Mouse (Mus musculus) mouse embryonic stem cell (cell line): ENCODE data around the gene Tra2b.
"Not testable (repeated sequence)": the region's sequence is repeated elsewhere in the genome, so short reads cannot be mapped to it uniquely, and the experiment has no call there.

Experiments
- in situ Hi-C, 2 experiments: fragments of 300-500 bp; cut with MboI; formaldehyde crosslinking; loops; 1 replicate in 1 of 2; 3 replicates in 1 of 2; pipeline ENCODE4 v1.14.3; 2019 to 2020; ENCODE audit warnings: low sequenced_read_pairs in 2 of 2, low pct_unique_long_range_greater_than_20kb in 1 of 2, mixed read lengths in 1 of 2; ENCODE audit not compliant: unreplicated experiment in 1 of 2

Gene Tra2b

DNA sequence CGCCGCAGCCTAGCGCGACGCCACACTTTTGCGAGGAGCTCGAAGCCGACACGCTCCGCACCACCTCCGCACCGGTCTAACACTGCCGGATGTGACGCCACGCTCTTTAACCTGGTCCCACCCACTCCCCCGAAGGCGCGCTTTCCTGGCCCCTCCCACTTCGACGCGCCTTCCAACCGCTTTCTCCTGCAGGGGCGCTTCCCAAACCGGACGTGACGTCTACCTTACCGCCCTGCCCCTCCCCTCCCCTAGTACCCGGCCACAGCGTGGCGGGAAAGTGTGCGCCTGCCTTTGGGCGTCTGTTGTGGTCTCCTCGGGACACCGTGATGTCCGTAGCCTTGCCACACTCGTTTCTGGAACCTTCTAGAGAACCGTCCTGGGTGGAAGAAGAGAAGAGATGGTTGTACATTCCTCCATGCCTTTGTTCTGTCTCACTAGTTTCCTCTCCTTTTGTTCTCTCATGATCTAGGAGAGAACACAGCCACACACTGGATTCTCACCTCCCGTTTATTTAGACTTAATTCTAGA lies at the start of gene Tra2b:
Gene Tra2b, minus strand, starts transcription at position 157 of the 528 bp plus-strand sequence.
- in situ Hi-C loops, result no loop called here

GRCm38 (mm10) chr16:22310649-22311048 lies 44.8 kb upstream of the Tra2b start:
- in situ Hi-C loops, result loop anchor here (5.0 to 10.0 kb wide), 3 partner anchors 247 to 494 kb away; no protein-coding TSS in a partner anchor

- in situ Hi-C loops, result no loop called here
These were observed 36.8 kb upstream of the Tra2b start for GRCm38 (mm10) chr16:22302606-22303005.

GRCm38 (mm10) chr16:22301378-22301777 lies 35.6 kb upstream of the Tra2b start:
- in situ Hi-C loops, result no loop called here

DNA sequence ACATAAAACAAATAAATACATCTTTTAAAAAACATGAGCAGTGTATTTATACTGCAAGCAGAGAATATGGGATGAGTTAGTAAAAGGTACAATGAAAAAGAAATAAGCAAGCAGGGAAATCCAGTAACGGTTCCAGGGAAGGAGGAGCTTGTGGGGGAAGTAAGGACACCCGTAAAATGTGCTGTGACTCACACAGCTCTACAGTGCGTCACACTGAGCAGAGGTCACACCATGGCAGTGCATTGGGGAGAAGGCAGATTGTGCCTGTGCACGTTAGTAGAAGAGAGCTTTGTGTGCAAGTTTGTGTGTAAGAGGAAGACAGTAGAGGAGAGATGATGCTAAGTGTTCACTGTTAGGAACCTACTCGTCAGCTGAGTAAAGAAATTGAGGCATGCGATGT lies 31.1 kb upstream of the Tra2b start:
- in situ Hi-C loops, result no loop called here

- in situ Hi-C loops, result not testable (repeated sequence)
These were observed 29.0 kb upstream of the Tra2b start for GRCm38 (mm10) chr16:22294812-22295211.

DNA sequence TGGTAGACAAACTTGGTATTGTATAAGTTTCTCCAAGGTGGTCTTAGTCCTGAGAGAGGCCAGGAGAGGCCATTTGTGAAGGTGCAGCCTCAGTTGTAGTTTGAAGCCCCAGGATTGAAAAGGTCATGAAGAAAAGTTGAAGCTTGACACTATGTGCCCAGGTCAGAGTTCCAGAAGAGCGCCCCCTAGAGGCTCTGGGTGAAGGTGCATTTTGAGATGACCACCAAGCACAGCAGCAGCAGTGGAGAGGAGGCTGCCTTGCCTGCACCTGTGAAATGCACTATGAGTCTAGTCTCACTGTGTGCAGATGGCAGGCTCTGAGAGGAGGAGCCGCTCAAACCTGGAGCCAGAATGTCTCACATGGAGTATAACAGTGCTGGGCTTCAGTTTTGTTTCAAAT lies 27.8 kb upstream of the Tra2b start:
- in situ Hi-C loops, result no loop called here

GRCm38 (mm10) chr16:22292394-22292793 lies 26.6 kb upstream of the Tra2b start:
- in situ Hi-C loops, result no loop called here

GRCm38 (mm10) chr16:22289643-22290042 lies 23.8 kb upstream of the Tra2b start:
- in situ Hi-C loops, result no loop called here

- in situ Hi-C loops, result no loop called here
These were observed 21.2 kb upstream of the Tra2b start for GRCm38 (mm10) chr16:22286996-22287395.

- in situ Hi-C loops, result no loop called here
These were observed 10.7 kb upstream of the Tra2b start for GRCm38 (mm10) chr16:22276536-22276935.

DNA sequence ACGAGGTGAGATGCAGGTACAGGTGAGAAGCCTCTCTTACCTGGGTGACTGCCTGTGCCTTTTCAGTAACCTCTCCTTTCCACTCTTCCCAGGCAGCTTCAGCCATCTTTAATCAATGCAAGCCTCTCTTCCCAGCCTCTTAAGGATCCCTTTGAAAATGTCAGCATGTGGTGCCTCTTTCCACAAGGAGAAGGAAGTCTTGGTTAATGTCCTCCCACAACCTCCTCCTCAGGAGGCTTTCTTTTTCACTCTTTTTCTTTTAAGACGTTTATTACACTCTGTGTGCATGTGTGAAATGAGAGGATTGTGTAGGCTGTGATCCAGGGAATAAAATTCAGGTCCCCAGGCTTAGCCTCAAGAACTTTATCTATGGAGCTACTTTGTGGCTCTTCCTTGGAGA lies 9.3 kb upstream of the Tra2b start:
- in situ Hi-C loops, result no loop called here

DNA sequence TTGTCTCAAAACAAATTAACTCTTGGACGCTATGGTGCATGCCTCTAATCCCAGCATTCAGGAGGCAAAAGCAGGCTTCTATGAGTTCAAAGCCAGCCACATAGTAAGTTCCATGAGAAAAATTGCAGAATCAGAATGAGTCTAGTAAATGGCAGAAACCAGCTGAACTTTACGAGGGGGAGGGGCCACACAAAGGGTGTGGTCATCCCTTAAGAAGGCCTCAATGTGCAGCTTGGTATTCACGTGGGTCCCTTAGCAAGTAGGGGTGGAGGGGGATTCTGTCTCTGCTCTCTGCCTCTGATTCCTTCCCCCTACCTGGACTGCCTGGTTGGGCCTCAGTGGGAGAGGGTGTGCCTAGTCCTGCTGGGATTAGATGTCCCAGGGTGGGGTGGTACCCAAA lies 4.7 kb upstream of the Tra2b start:
- in situ Hi-C loops, result no loop called here

- in situ Hi-C loops, result no loop called here
These were observed 579 bp upstream of the Tra2b start for GRCm38 (mm10) chr16:22266384-22266783.

DNA sequence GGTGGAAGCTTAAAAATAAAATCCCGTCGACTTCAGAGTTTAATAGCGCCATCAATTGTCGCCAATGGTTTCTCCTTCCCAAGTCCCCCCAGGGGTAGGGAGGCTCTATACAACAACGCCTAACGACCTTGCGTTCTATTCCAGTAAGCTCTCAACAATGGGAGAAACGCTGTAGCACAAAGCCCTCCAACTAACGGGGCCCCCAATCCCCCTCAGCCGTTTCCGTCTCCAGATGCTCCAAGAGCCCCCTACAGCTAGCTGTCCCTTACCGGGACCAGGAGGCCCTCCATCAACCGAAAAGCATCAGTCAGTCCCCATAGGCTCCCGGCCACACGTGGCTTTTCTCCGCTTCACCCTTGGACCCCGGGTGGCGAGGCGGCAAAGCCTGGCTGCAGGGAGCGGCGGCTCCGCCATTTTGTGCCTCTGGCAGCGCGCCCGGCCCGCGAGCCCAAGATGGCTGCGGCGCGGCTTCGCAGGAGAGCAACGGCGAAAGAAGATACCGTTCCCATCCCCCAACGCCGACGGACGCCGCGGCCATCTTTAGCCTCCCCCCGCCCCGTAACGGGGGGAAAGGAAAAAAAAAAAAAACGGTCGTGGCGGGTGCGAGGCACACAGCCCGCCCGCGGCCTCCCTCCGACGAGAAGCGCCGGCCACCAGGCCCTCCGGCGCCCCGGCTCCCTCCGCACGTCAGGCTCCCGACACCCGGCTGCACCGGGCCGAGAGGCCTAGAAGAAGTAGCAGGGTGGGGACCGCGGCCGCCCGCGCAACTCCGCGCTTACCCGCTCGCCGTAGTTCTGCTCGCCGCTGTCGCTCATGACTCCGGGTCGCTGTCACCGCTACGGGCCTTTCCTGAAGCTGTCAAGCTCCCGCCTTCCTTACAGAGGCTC lies 600 bp downstream of the Tra2b start:
- in situ Hi-C loops, result no loop called here

DNA sequence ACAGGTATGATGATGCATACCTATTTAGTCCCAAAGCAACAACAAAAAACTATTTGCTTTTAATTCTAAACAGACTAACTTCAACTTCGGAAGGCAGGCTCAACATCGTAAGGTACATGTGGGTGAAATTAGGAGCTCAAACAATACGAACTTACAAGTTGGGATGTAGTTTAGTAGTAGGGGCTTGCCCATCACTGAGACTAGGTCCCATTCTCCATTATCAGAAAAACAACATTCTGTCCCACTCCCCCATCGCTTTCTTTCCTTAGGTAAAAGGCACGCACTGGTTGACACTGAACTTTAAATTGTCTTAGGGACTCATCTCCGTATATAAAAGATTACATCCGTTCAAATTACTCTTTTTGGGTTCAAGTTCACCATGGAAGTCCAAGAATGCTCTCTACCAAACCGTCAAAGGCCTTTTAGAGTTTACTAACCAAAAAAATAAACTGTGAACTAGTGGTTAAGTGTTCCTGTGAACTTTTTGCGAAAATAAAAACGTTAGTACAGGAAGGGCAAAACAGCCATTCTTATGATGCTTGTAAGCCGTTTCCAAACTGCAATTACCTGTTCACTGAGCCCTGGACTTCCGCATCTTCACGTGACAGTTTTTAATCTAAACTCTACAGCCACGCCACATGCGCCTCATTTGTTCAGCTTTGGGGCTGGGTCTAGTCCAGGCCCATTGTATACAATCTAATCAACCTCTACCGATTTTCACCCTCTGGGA lies 1.4 kb downstream of the Tra2b start:
- in situ Hi-C loops, result no loop called here

GRCm38 (mm10) chr16:22263124-22263523 lies 2.7 kb downstream of the Tra2b start:
- in situ Hi-C loops, result no loop called here

- in situ Hi-C loops, result no loop called here
These were observed 4.2 kb downstream of the Tra2b start for GRCm38 (mm10) chr16:22261563-22261962.

- in situ Hi-C loops, result no loop called here
These were observed 5.2 kb downstream of the Tra2b start for GRCm38 (mm10) chr16:22260423-22261143.
